Mouse (Mus musculus) CD4-positive naive resting alpha-beta T cell, adult 57 days (primary cell): ENCODE data around the gene Nsmce4a. TPM values are rescaled to one million over a fixed set of nuclear protein-coding genes. Genes with fewer than 3 reads are reported as not detected.

Experiments
- total RNA-seq: library from RNA; stranded (reverse); gene quantifications from one replicate; pipeline ENCODE4 v1.2.4, GENCODE M21; 2023

Nsmce4a gene
- total RNA-seq = 116 TPM

GRCm38 (mm10) chr7:130572821-130573220 lies at the start of gene Nsmce4a:
Gene Nsmce4a, minus strand, starts transcription at chr7:130573118.

DNA sequence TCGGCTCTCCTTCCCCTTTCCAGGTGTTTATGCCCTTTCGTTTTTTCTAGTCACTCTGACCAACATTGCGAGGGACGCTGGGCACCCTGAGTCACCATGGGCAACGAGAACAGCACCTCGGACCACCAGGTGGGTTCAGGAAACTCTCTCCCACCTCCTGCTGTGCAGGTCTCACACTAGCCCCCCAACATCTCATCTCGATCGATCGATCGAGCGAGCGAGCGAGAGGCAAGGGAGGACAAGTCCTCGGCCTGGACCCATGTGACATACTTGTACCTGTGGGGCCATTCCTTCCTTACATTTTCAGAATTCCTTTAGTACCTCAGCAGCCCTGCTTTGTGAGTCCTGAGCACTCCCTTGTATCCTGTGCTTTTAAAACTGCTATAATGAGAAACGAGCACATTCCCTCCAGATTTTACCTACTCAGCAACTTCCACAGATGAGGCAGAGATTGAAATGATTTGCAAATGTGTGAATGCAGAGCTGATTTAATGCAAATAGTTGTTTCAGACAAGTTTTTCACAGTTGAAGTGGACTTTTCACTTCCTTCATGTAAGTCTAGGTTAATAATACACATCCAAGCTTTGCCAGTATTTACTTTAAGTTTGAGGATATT lies 4.6 kb upstream of the Nsmce4a start, which contains the start of gene Tacc2:
Gene Tacc2, plus strand, starts transcription at position 51 of the 616 bp plus-strand sequence.

GRCm38 (mm10) chr7:130520049-130520425 lies 52.9 kb downstream of the Nsmce4a start, which contains the start of gene Ate1:
Gene Ate1, minus strand, starts transcription at chr7:130520369.

Other genes starting within 250 kb of the Nsmce4a start
- 44.8 TPM for gene Ate1, start 52.7 kb downstream of the Nsmce4a start, total RNA-seq
- 14.0 TPM for gene Tacc2, start 4.3 kb upstream of the Nsmce4a start, total RNA-seq
- not detected for gene Btbd16, start 201.0 kb upstream of the Nsmce4a start, total RNA-seq